In genomic region chr4:142589084-142589741, GRCm38 (mm10) we compare ENCODE assay signal across 11 mouse cellular contexts.
DNase-seq lines count a peak whose midpoint lies in the region; ATAC-seq lines count a peak whose summit lies in the region.
"Had no signal": no experiment of that assay in that cellular context is flagged by ENCODE, and none has a peak within 500 bp of the region (broad histone marks: within the 10 kb centered on the region; RNA-seq: fewer than 3 reads in every experiment).

No protein-coding gene starts in this region.

- H3K4me1 ChIP-seq in embryonic facial prominence, embryonic 12.5 days = peaks cover 24% of the 10 kb centered on the region
- H3K4me1 ChIP-seq in embryonic facial prominence, embryonic 10.5 days = peaks cover 37% of the 10 kb centered on the region
- H3K4me1 ChIP-seq in midbrain, embryonic 12.5 days = peaks cover 17% of the 10 kb centered on the region
- no peaks in the 10 kb centered on the region for H3K4me1 ChIP-seq in midbrain, embryonic 11.5 days (ENCODE audit: control insufficient read depth, insufficient read depth, low read length)
- peaks cover 38% of the 10 kb centered on the region for H3K4me1 ChIP-seq in neural tube, embryonic 13.5 days (replicated peaks)

- no peak overlapping the region for H3K9ac ChIP-seq in embryonic facial prominence, embryonic 12.5 days
- H3K9ac ChIP-seq in midbrain, embryonic 12.5 days (replicated peaks) = no peak overlapping the region
- H3K9ac ChIP-seq in midbrain, embryonic 11.5 days (ENCODE audit: low read length) = no peak overlapping the region
- H3K9ac ChIP-seq in neural tube, embryonic 13.5 days = no peak overlapping the region

- H3K27ac ChIP-seq in embryonic facial prominence, embryonic 12.5 days = no peak overlapping the region
- no peak overlapping the region; the same call in 1 of the 2 replicates for H3K27ac ChIP-seq in embryonic facial prominence, embryonic 10.5 days (replicated peaks)
- 0 out of 2 replicates have a peak overlapping the region, but pooled peaks have one; percentile 30 for H3K27ac ChIP-seq in midbrain, embryonic 12.5 days (replicated peaks)
- no peak overlapping the region for H3K27ac ChIP-seq in midbrain, embryonic 11.5 days (ENCODE audit: low read depth, low read length)
- H3K27ac ChIP-seq in neural tube, embryonic 13.5 days (replicated peaks) = peak overlapping the region; percentile 84
- H3K27ac ChIP-seq: macrophage had no signal

- no peak for ATAC-seq in embryonic facial prominence, embryonic 12.5 days (ENCODE audit: insufficient number of reproducible peaks, insufficient read depth, low FRiP score, low TSS enrichment)
- ATAC-seq in midbrain, embryonic 12.5 days (ENCODE audit: low FRiP score, low read depth) = no peak
- ATAC-seq in midbrain, embryonic 11.5 days (ENCODE audit: low FRiP score) = no peak
- ATAC-seq in neural tube, embryonic 13.5 days (ENCODE audit: low read depth) = peak; percentile 28; the same call in 1 of the 2 replicates

- 52% methylated on average over 7 of the region's 7 CpGs for WGBS in embryonic facial prominence, embryonic 12.5 days
- WGBS in embryonic facial prominence, embryonic 10.5 days = 72% methylated on average over 7 of the region's 7 CpGs
- 65% methylated on average over 7 of the region's 7 CpGs for WGBS in midbrain, embryonic 12.5 days
- 69% methylated on average over 7 of the region's 7 CpGs for WGBS in midbrain, embryonic 11.5 days
- 48% methylated on average over 7 of the region's 7 CpGs for WGBS in neural tube, embryonic 13.5 days

- no peak for DNase-seq in embryonic facial prominence, embryonic 10.5 days (ENCODE audit: low spot score)
- no peak for DNase-seq in midbrain, embryonic 11.5 days (ENCODE audit: low spot score, missing footprints)
- peak; percentile 11 for DNase-seq in kidney, postnatal 14 days
- DNase-seq in heart, postnatal 4 days = no peak
- DNase-seq in frontal cortex, adult 2 months (ENCODE audit: extremely low spot score in 1 of 2, low spot score in 1 of 2) = no peak
- DNase-seq: adrenal gland, postnatal 14 days; thymus, postnatal 14 days had no signal

- no peaks in the 10 kb centered on the region for H3K36me3 ChIP-seq in embryonic facial prominence, embryonic 12.5 days
- H3K36me3 ChIP-seq in embryonic facial prominence, embryonic 10.5 days (replicated peaks) = no peaks in the 10 kb centered on the region
- H3K36me3 ChIP-seq in midbrain, embryonic 12.5 days = no peaks in the 10 kb centered on the region
- no peaks in the 10 kb centered on the region for H3K36me3 ChIP-seq in midbrain, embryonic 11.5 days (ENCODE audit: control insufficient read depth, insufficient read depth, low read length)
- no peaks in the 10 kb centered on the region for H3K36me3 ChIP-seq in neural tube, embryonic 13.5 days

- 0 out of 2 replicates have a peak overlapping the region, but pooled peaks have one; percentile 33 for H3K4me2 ChIP-seq in embryonic facial prominence, embryonic 12.5 days (replicated peaks)
- H3K4me2 ChIP-seq in midbrain, embryonic 12.5 days (replicated peaks) = no peak overlapping the region
- no peak overlapping the region for H3K4me2 ChIP-seq in midbrain, embryonic 11.5 days
- H3K4me2 ChIP-seq in neural tube, embryonic 13.5 days = peak overlapping the region; percentile 41

- H3K27me3 ChIP-seq in embryonic facial prominence, embryonic 12.5 days = no peaks in the 10 kb centered on the region
- peaks cover 11% of the 10 kb centered on the region; the same call in 1 of the 2 replicates for H3K27me3 ChIP-seq in embryonic facial prominence, embryonic 10.5 days (replicated peaks; ENCODE audit: low read depth, poor library complexity, severe bottlenecking)
- no peaks in the 10 kb centered on the region for H3K27me3 ChIP-seq in midbrain, embryonic 12.5 days
- H3K27me3 ChIP-seq in midbrain, embryonic 11.5 days (ENCODE audit: control insufficient read depth, insufficient read depth, low read length) = no peaks in the 10 kb centered on the region
- H3K27me3 ChIP-seq in neural tube, embryonic 13.5 days = no peaks in the 10 kb centered on the region

- H3K9me3 ChIP-seq in embryonic facial prominence, embryonic 12.5 days = no peaks in the 10 kb centered on the region
- H3K9me3 ChIP-seq in embryonic facial prominence, embryonic 10.5 days = no peaks in the 10 kb centered on the region
- no peaks in the 10 kb centered on the region for H3K9me3 ChIP-seq in midbrain, embryonic 12.5 days
- no peaks in the 10 kb centered on the region for H3K9me3 ChIP-seq in midbrain, embryonic 11.5 days (ENCODE audit: control insufficient read depth, low read length)
- H3K9me3 ChIP-seq in neural tube, embryonic 13.5 days = no peaks in the 10 kb centered on the region

- H3K4me3 ChIP-seq in embryonic facial prominence, embryonic 12.5 days = no peak overlapping the region
- H3K4me3 ChIP-seq in embryonic facial prominence, embryonic 10.5 days = no peak overlapping the region
- H3K4me3 ChIP-seq in midbrain, embryonic 12.5 days = no peak overlapping the region
- H3K4me3 ChIP-seq in midbrain, embryonic 11.5 days (ENCODE audit: low read depth, low read length) = no peak overlapping the region
- no peak overlapping the region for H3K4me3 ChIP-seq in neural tube, embryonic 13.5 days

Comparison
In these comparisons a context has a peak if more than half of its experiments do, and no peak if none do; other contexts are left out.
1. H3K27ac ChIP-seq: peak in midbrain, embryonic 12.5 days (single experiment) and neural tube, embryonic 13.5 days (single experiment); none in embryonic facial prominence, embryonic 12.5 days (single experiment), embryonic facial prominence, embryonic 10.5 days (single experiment) and midbrain, embryonic 11.5 days (single experiment).
2. H3K4me2 ChIP-seq: peak in embryonic facial prominence, embryonic 12.5 days (single experiment) and neural tube, embryonic 13.5 days (single experiment); none in midbrain, embryonic 12.5 days (single experiment) and midbrain, embryonic 11.5 days (single experiment).